Mouse (Mus musculus) kidney, embryonic 15.5 days (tissue): ENCODE measurements at regions not wholly inside any gene's neighbourhood (a gene's known extent, or its start where the extent isn't known, plus 50 kb on each side); places are given as distances from the start of the nearest gene placed in this dataset.

ENCODE experiments used
- ATAC-seq: fragments of 200-750 bp; cut with Nextera tagmentation; replicated peaks from 2 replicates; pipeline ENCODE4 v1.8.0; 2017; ENCODE audit warnings: moderate TSS enrichment; ENCODE audit not compliant: low FRiP score
- H3K27ac ChIP-seq: fragments of 300-500 bp; sonication (generic); 2 replicates; pipeline ENCODE4 v1.5.1; 2015; ENCODE audit warnings: mild to moderate bottlenecking, inconsistent platforms
- H3K27me3 ChIP-seq: fragments of 300-500 bp; sonication (generic); 2 replicates; pipeline ENCODE4 v1.6.1; 2015; ENCODE audit warnings: inconsistent platforms
- H3K36me3 ChIP-seq: fragments of 300-500 bp; sonication (generic); 2 replicates; pipeline ENCODE4 v1.6.1; 2015; ENCODE audit warnings: inconsistent platforms
- H3K4me1 ChIP-seq: fragments of 300-500 bp; sonication (generic); 2 replicates; pipeline ENCODE4 v1.6.1; 2015; ENCODE audit warnings: inconsistent platforms
- H3K4me2 ChIP-seq: fragments of 300-500 bp; sonication (generic); 2 replicates; pipeline ENCODE4 v1.6.1; 2015; ENCODE audit warnings: moderate library complexity, mild to moderate bottlenecking, inconsistent platforms
- H3K4me3 ChIP-seq: fragments of 300-500 bp; sonication (generic); replicated peaks from 2 replicates; pipeline ENCODE4 v1.5.1; 2015; ENCODE audit warnings: mild to moderate bottlenecking, inconsistent platforms
- H3K9ac ChIP-seq: fragments of 300-500 bp; sonication (generic); 2 replicates; pipeline ENCODE4 v1.6.1; 2015; ENCODE audit warnings: mild to moderate bottlenecking, inconsistent platforms
- H3K9me3 ChIP-seq: fragments of 300-500 bp; sonication (generic); replicated peaks from 2 replicates; pipeline ENCODE4 v1.6.1; 2016; ENCODE audit warnings: inconsistent platforms
- WGBS: fragments of 180-500 bp; shearing (Covaris S2); methylation state at CpG from one replicate; pipeline ENCODE4 v1.1.7; 2015; ENCODE audit warnings: mixed read lengths; 5-methylcytosine and 5-hydroxymethylcytosine counted together

GRCm38 (mm10) chr17:88910144-88910543 lies 118.4 kb upstream of the Lhcgr start:
- H3K9me3 ChIP-seq, result no peaks in the 10 kb centered on the region
- no peak for ATAC-seq
- H3K9ac ChIP-seq, result no peak overlapping the region
- no peaks in the 10 kb centered on the region for H3K36me3 ChIP-seq
- H3K4me3 ChIP-seq, result no peak overlapping the region
- H3K27ac ChIP-seq, result no peak overlapping the region
- no peaks in the 10 kb centered on the region for H3K4me1 ChIP-seq
- no peak overlapping the region for H3K4me2 ChIP-seq
- H3K27me3 ChIP-seq, result no peaks in the 10 kb centered on the region

GRCm38 (mm10) chr17:88901742-88902141 lies 110.0 kb upstream of the Lhcgr start:
- Histone ChIP-seq H3K4me1 (peaks cover 7% of the 10 kb centered on the region), H3K9ac (no peak overlapping the region), H3K27ac (peak overlapping the region; percentile 27; the same call in 1 of the 2 replicates), H3K27me3 (no peaks in the 10 kb centered on the region), H3K4me3 (no peak overlapping the region), H3K4me2 (no peak overlapping the region), H3K9me3 (no peaks in the 10 kb centered on the region), H3K36me3 (no peaks in the 10 kb centered on the region)
- WGBS, result 37% methylated on average over 1 of the region's 1 CpGs
- 0 out of 2 replicates have a peak, but pooled peaks have one; percentile 52 for ATAC-seq

- Histone ChIP-seq H3K27me3 (no peaks in the 10 kb centered on the region), H3K36me3 (no peaks in the 10 kb centered on the region), H3K9ac (no peak overlapping the region), H3K4me3 (no peak overlapping the region), H3K4me2 (no peak overlapping the region), H3K9me3 (no peaks in the 10 kb centered on the region), H3K4me1 (peaks cover 7% of the 10 kb centered on the region), H3K27ac (peak overlapping the region; percentile 66)
- 63% methylated on average over 2 of the region's 2 CpGs for WGBS
- no peak for ATAC-seq
Observed at GRCm38 (mm10) chr17:88900904-88901303, 109.1 kb upstream of the Lhcgr start.

GRCm38 (mm10) chr17:88898705-88899668 lies 107.2 kb upstream of the Lhcgr start:
- Histone ChIP-seq H3K27me3 (no peaks in the 10 kb centered on the region), H3K4me3 (no peak overlapping the region), H3K9ac (no peak overlapping the region), H3K36me3 (no peaks in the 10 kb centered on the region), H3K4me2 (no peak overlapping the region), H3K4me1 (peaks cover 7% of the 10 kb centered on the region), H3K27ac (no peak overlapping the region), H3K9me3 (no peaks in the 10 kb centered on the region)
- WGBS, result 28% methylated on average over 11 of the region's 11 CpGs
- ATAC-seq, result peak; percentile 61; the same call in 1 of the 2 replicates

GRCm38 (mm10) chr17:88893451-88893850 lies 101.7 kb upstream of the Lhcgr start:
- Histone ChIP-seq H3K4me3 (no peak overlapping the region), H3K9me3 (no peaks in the 10 kb centered on the region), H3K27ac (no peak overlapping the region), H3K27me3 (no peaks in the 10 kb centered on the region), H3K4me1 (no peaks in the 10 kb centered on the region), H3K36me3 (no peaks in the 10 kb centered on the region), H3K9ac (no peak overlapping the region), H3K4me2 (no peak overlapping the region)
- ATAC-seq, result no peak

- WGBS, result 71% methylated on average over 3 of the region's 3 CpGs
- Histone ChIP-seq H3K27ac (no peak overlapping the region), H3K36me3 (no peaks in the 10 kb centered on the region), H3K4me2 (no peak overlapping the region), H3K9me3 (no peaks in the 10 kb centered on the region), H3K27me3 (no peaks in the 10 kb centered on the region), H3K4me1 (no peaks in the 10 kb centered on the region), H3K4me3 (no peak overlapping the region), H3K9ac (no peak overlapping the region)
- no peak for ATAC-seq
Observed at GRCm38 (mm10) chr17:88885526-88885925, 93.7 kb upstream of the Lhcgr start.

GRCm38 (mm10) chr17:88879736-88880135 lies 87.9 kb upstream of the Lhcgr start:
- Histone ChIP-seq H3K36me3 (no peaks in the 10 kb centered on the region), H3K9me3 (no peaks in the 10 kb centered on the region), H3K4me2 (no peak overlapping the region), H3K9ac (no peak overlapping the region), H3K4me1 (no peaks in the 10 kb centered on the region), H3K4me3 (no peak overlapping the region), H3K27ac (no peak overlapping the region), H3K27me3 (no peaks in the 10 kb centered on the region)
- WGBS, result 84% methylated on average over 1 of the region's 1 CpGs
- ATAC-seq, result no peak

- Histone ChIP-seq H3K9me3 (no peaks in the 10 kb centered on the region), H3K4me3 (no peak overlapping the region), H3K27me3 (no peaks in the 10 kb centered on the region), H3K36me3 (no peaks in the 10 kb centered on the region), H3K27ac (no peak overlapping the region), H3K4me2 (no peak overlapping the region), H3K4me1 (no peaks in the 10 kb centered on the region), H3K9ac (no peak overlapping the region)
- no peak for ATAC-seq
- 82% methylated on average over 4 of the region's 4 CpGs for WGBS
Observed at GRCm38 (mm10) chr17:88870342-88870985, 78.7 kb upstream of the Lhcgr start.

- no peak overlapping the region for H3K9ac ChIP-seq
- no peaks in the 10 kb centered on the region for H3K9me3 ChIP-seq
- H3K27ac ChIP-seq, result no peak overlapping the region
- no peak overlapping the region for H3K4me2 ChIP-seq
- no peak overlapping the region for H3K4me3 ChIP-seq
- no peak for ATAC-seq
- no peaks in the 10 kb centered on the region for H3K36me3 ChIP-seq
- WGBS, result 80% methylated on average over 7 of the region's 7 CpGs
- no peaks in the 10 kb centered on the region for H3K27me3 ChIP-seq
- H3K4me1 ChIP-seq, result no peaks in the 10 kb centered on the region
Observed at GRCm38 (mm10) chr17:88864631-88865030, 72.8 kb upstream of the Lhcgr start.

- Histone ChIP-seq H3K9me3 (no peaks in the 10 kb centered on the region), H3K4me2 (no peak overlapping the region), H3K4me3 (no peak overlapping the region), H3K27me3 (no peaks in the 10 kb centered on the region), H3K9ac (no peak overlapping the region), H3K27ac (no peak overlapping the region), H3K4me1 (0 out of 2 replicates have a peak, but pooled peaks cover 3% of the 10 kb centered on the region), H3K36me3 (no peaks in the 10 kb centered on the region)
- WGBS, result 74% methylated on average over 5 of the region's 5 CpGs
- ATAC-seq, result no peak
Observed at GRCm38 (mm10) chr17:88864214-88864613, 72.4 kb upstream of the Lhcgr start.

- Histone ChIP-seq H3K4me1 (0 out of 2 replicates have a peak, but pooled peaks cover 7% of the 10 kb centered on the region), H3K9ac (no peak overlapping the region), H3K27ac (0 out of 2 replicates have a peak overlapping the region, but pooled peaks have one; percentile 48), H3K4me3 (no peak overlapping the region), H3K9me3 (no peaks in the 10 kb centered on the region), H3K27me3 (no peaks in the 10 kb centered on the region), H3K36me3 (no peaks in the 10 kb centered on the region), H3K4me2 (no peak overlapping the region)
- 57% methylated on average over 2 of the region's 2 CpGs for WGBS
- 0 out of 2 replicates have a peak, but pooled peaks have one; percentile 64 for ATAC-seq
Observed at GRCm38 (mm10) chr17:88861128-88861527, 69.3 kb upstream of the Lhcgr start.

- Histone ChIP-seq H3K4me2 (no peak overlapping the region), H3K9me3 (no peaks in the 10 kb centered on the region), H3K9ac (no peak overlapping the region), H3K27ac (no peak overlapping the region), H3K4me1 (0 out of 2 replicates have a peak, but pooled peaks cover 7% of the 10 kb centered on the region), H3K27me3 (no peaks in the 10 kb centered on the region), H3K4me3 (no peak overlapping the region), H3K36me3 (no peaks in the 10 kb centered on the region)
- WGBS, result 85% methylated on average over 1 of the region's 1 CpGs
- ATAC-seq, result no peak
Observed at GRCm38 (mm10) chr17:88860576-88860975, 68.8 kb upstream of the Lhcgr start.
